Mouse (Mus musculus): ENCODE measurements around the gene Olfr96. TPM values are rescaled to one million over a fixed set of nuclear protein-coding genes. Genes with fewer than 3 reads are reported as not detected.

The Olfr96 gene
- polyA plus RNA-seq, 1 experiment from 2014 or later = not detected

GRCm38 (mm10) chr17:37275626-37276248, 55.8 kb downstream of the Olfr96 start:
- Histone ChIP-seq H3K27ac (no peak overlapping the region), H3K36me3 (no peaks in the 10 kb centered on the region), H3K9me3 (no peaks in the 10 kb centered on the region), H3K9ac (no peak overlapping the region), H3K4me1 (no peaks in the 10 kb centered on the region), H3K4me3 (no peak overlapping the region), H3K27me3 (peaks cover 7% of the 10 kb centered on the region), H3K4me2 (no peak overlapping the region)
- no peak for ATAC-seq (ENCODE audit: insufficient number of reproducible peaks, insufficient read depth, low FRiP score, low TSS enrichment, low read depth)
- 68% methylated on average over 2 of the region's 2 CpGs for WGBS

Other genes with a start within 250 kb of the Olfr96 start
- gene 2410137M14Rik, start 238.9 kb upstream of the Olfr96 start, polyA plus RNA-seq (2015; fragmentation: Nextera tagmentation; extraction: Ambion mirVana) = not detected in 2 replicates
- 1.4 TPM in 2 replicates for gene H2-M5, start 230.6 kb upstream of the Olfr96 start, polyA plus RNA-seq (2015; fragmentation: Nextera tagmentation; extraction: Ambion mirVana)
- 112 and 113 TPM in 2 replicates for gene Zfp57, start 219.0 kb upstream of the Olfr96 start, polyA plus RNA-seq (2015; fragmentation: Nextera tagmentation; extraction: Ambion mirVana)
- 0.30 and 0.31 TPM in 2 replicates for gene Mog, start 196.7 kb upstream of the Olfr96 start, polyA plus RNA-seq (2015; fragmentation: Nextera tagmentation; extraction: Ambion mirVana)
- 15.8 and 16.1 TPM in 2 replicates for gene Gabbr1, start 174.2 kb upstream of the Olfr96 start, polyA plus RNA-seq (2015; fragmentation: Nextera tagmentation; extraction: Ambion mirVana)
- gene Olfr90, start 131.6 kb upstream of the Olfr96 start, polyA plus RNA-seq (2015; fragmentation: Nextera tagmentation; extraction: Ambion mirVana) = 0.10 TPM in 1 of 2 replicates, not detected in the other
- not detected in 2 replicates for gene Olfr91, start 121.9 kb upstream of the Olfr96 start, polyA plus RNA-seq (2015; fragmentation: Nextera tagmentation; extraction: Ambion mirVana)
- gene Olfr92, start 100.1 kb upstream of the Olfr96 start, polyA plus RNA-seq (2015; fragmentation: Nextera tagmentation; extraction: Ambion mirVana) = not detected in 2 replicates
- not detected in 2 replicates for gene Olfr93, start 58.7 kb upstream of the Olfr96 start, polyA plus RNA-seq (2015; fragmentation: Nextera tagmentation; extraction: Ambion mirVana)
- not detected in 2 replicates for gene Ubd, start 26.3 kb upstream of the Olfr96 start, polyA plus RNA-seq (2015; fragmentation: Nextera tagmentation; extraction: Ambion mirVana)
- gene Olfr94, start 19.2 kb upstream of the Olfr96 start, polyA plus RNA-seq (2015; fragmentation: Nextera tagmentation; extraction: Ambion mirVana) = not detected in 2 replicates
- not detected in 2 replicates for gene Olfr95, start 7.0 kb upstream of the Olfr96 start, polyA plus RNA-seq (2015; fragmentation: Nextera tagmentation; extraction: Ambion mirVana)
- not detected in 2 replicates for gene Olfr97, start 17.2 kb downstream of the Olfr96 start, polyA plus RNA-seq (2015; fragmentation: Nextera tagmentation; extraction: Ambion mirVana)
- not detected in 2 replicates for gene Olfr98, start 43.6 kb downstream of the Olfr96 start, polyA plus RNA-seq (2015; fragmentation: Nextera tagmentation; extraction: Ambion mirVana)
- gene H2-M3, start 50.1 kb downstream of the Olfr96 start, polyA plus RNA-seq (2015; fragmentation: Nextera tagmentation; extraction: Ambion mirVana) = 0.94 and 1.4 TPM in 2 replicates
- not detected in 2 replicates for gene Olfr99, start 63.3 kb downstream of the Olfr96 start, polyA plus RNA-seq (2015; fragmentation: Nextera tagmentation; extraction: Ambion mirVana)
- gene Olfr101, start 84.2 kb downstream of the Olfr96 start, polyA plus RNA-seq (2015; fragmentation: Nextera tagmentation; extraction: Ambion mirVana) = not detected in 2 replicates
- not detected in 2 replicates for gene Olfr102, start 96.9 kb downstream of the Olfr96 start, polyA plus RNA-seq (2015; fragmentation: Nextera tagmentation; extraction: Ambion mirVana)
- not detected in 2 replicates for gene Olfr103, start 119.6 kb downstream of the Olfr96 start, polyA plus RNA-seq (2015; fragmentation: Nextera tagmentation; extraction: Ambion mirVana)
- not detected in 2 replicates for gene Olfr104-ps, start 139.4 kb downstream of the Olfr96 start, polyA plus RNA-seq (2015; fragmentation: Nextera tagmentation; extraction: Ambion mirVana)
- not detected in 2 replicates for gene Olfr105-ps, start 158.9 kb downstream of the Olfr96 start, polyA plus RNA-seq (2015; fragmentation: Nextera tagmentation; extraction: Ambion mirVana)
- gene Olfr106-ps, start 170.2 kb downstream of the Olfr96 start, polyA plus RNA-seq (2015; fragmentation: Nextera tagmentation; extraction: Ambion mirVana) = not detected in 2 replicates
- gene Olfr107, start 179.1 kb downstream of the Olfr96 start, polyA plus RNA-seq (2015; fragmentation: Nextera tagmentation; extraction: Ambion mirVana) = not detected in 2 replicates
- gene Olfr108, start 225.3 kb downstream of the Olfr96 start, polyA plus RNA-seq (2015; fragmentation: Nextera tagmentation; extraction: Ambion mirVana) = not detected in 2 replicates
- not detected in 2 replicates for gene Olfr109, start 238.8 kb downstream of the Olfr96 start, polyA plus RNA-seq (2015; fragmentation: Nextera tagmentation; extraction: Ambion mirVana)

Measured in embryonic facial prominence, embryonic 13.5 days (tissue).